Mouse (Mus musculus) hematopoietic multipotent progenitor cell, adult 10-12 weeks (in vitro differentiated cells): Measurements from ENCODE around the gene Tmem44. TPM values are rescaled to one million over a fixed set of nuclear protein-coding genes. Genes with fewer than 3 reads are reported as not detected.

Source experiments
- polyA plus RNA-seq: library from polyadenylated mRNA; stranded (reverse); fragments of >175 nt; gene quantifications from 2 replicates; pipeline ENCODE4 v1.2.3, GENCODE M21; 2012; ENCODE audit warnings: low replicate concordance

The Tmem44 gene
- polyA plus RNA-seq, result 0.20 and 0.30 TPM in 2 replicates

GRCm38 (mm10) chr16:30550748-30551192 is at the start of gene Tmem44:
Gene Tmem44, minus strand, starts transcription at chr16:30550842.

GRCm38 (mm10) chr16:30599491-30600268 is 49.0 kb upstream of the Tmem44 start, which contains the start of gene Fam43a:
Gene Fam43a, plus strand, starts transcription at chr16:30599723.

GRCm38 (mm10) chr16:30587494-30588327 is 37.1 kb upstream of the Tmem44 start, which contains the start of gene Lsg1:
Gene Lsg1, minus strand, starts transcription at chr16:30587592.

Other genes with a start within 250 kb of the Tmem44 start
- gene Gp5, start 240.1 kb downstream of the Tmem44 start, polyA plus RNA-seq, result 2.6 and 6.6 TPM in 2 replicates
- 54.0 and 87.8 TPM in 2 replicates for gene Atp13a3, start 144.9 kb downstream of the Tmem44 start, polyA plus RNA-seq
- gene Lsg1, start 36.8 kb upstream of the Tmem44 start, polyA plus RNA-seq, result 2.1 and 7.3 TPM in 2 replicates
- 59.1 and 108 TPM in 2 replicates for gene Fam43a, start 48.9 kb upstream of the Tmem44 start, polyA plus RNA-seq